Mouse (Mus musculus) lung, adult 2 months (tissue): ENCODE results near the gene Zmynd11.

Experiments used
- CTCF ChIP-seq: fragments of 200-500 bp; IDR thresholded peaks from 2 replicates; pipeline ENCODE4 v1.5.1; 2011; ENCODE audit warnings: mild to moderate bottlenecking, low read length, control low read depth; ENCODE audit not compliant: insufficient read depth
- POLR2A ChIP-seq: fragments of 200-500 bp; IDR thresholded peaks from 2 replicates; pipeline ENCODE4 v1.6.1; 2011; ENCODE audit warnings: low read depth, mild to moderate bottlenecking, control low read depth, low read length, borderline replicate concordance; ENCODE audit errors: extremely low read depth

- TF ChIP-seq CTCF (no peak), POLR2A (no peak)
Observed at GRCm38 (mm10) chr13:9757842-9758491, 7.2 kb downstream of the Zmynd11 start.
